Mouse (Mus musculus) heart, adult 18-20 months (tissue): Measurements from ENCODE around the gene Setd1b. TPM values are rescaled to one million over a fixed set of nuclear protein-coding genes. Genes with fewer than 3 reads are reported as not detected.
"Not testable (repeated sequence)": the region's sequence is repeated elsewhere in the genome, so short reads cannot be mapped to it uniquely, and the experiment has no call there.

Source experiments
- DNase-seq, 2 experiments: peaks; one replicate each; pipeline ENCODE4 v3.0.0; 2021 to 2022; ENCODE audit warnings: mixed read lengths in 1 of 2
- total RNA-seq, 2 experiments: library from RNA; stranded (reverse); gene quantifications; 2 replicates each; pipeline ENCODE4 v1.2.3; 2021

Gene Setd1b
- total RNA-seq, 2 experiments from 2014 or later = 11.4 to 15.5 TPM

DNA sequence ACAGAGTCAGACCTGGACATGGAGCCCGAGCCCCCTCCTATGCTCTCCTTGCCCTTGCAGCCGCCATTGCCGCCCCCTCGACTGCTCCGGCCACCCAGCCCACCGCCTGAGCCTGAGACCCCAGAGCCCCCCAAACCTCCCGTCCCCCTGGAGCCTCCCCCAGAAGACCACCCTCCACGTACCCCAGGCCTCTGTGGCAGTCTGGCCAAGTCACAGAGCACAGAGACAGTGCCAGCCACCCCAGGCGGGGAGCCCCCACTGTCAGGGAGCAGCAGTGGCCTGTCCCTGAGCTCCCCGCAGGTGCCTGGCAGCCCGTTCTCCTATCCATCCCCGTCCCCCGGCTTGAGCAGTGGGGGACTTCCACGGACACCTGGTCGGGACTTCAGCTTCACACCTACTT lies 17.9 kb downstream of the Setd1b start:
- no peak for DNase-seq

DNA sequence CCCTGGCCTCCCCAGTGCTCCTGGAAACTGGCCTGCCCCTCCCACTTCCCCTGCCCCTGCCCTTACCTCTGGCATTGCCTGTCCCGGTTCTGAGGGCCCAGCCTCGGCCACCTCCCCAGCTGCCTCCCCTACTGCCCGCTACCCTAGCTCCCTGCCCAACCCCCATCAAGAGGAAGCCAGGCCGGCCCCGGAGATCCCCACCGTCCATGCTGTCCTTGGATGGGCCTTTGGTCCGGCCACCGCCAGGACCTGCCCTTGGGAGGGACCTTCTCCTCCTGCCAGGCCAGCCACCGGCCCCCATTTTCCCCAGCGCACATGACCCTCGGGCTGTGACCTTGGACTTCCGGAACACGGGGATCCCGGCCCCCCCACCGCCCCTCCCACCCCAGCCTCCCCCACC lies 18.3 kb downstream of the Setd1b start:
- no peak for DNase-seq

DNA sequence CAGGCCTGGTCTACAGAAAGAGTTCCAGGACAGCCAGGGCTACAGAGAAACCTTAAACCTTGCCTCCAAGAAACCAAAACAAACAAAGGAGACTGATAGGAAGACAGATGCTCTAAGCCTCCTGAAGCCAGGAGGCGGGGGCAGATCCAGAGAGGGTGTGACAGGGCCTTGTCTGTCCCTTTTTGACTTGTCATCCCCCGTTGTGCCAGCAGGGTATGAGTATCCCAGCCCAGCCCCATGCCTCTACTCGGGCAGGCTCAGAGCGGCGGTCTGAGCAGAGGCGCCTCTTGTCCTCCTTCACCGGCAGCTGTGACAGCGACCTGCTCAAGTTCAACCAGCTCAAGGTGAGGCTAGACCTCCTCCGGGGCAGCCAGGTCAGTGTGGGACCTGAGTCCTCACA lies 20.9 kb downstream of the Setd1b start:
- no peak for DNase-seq

DNA sequence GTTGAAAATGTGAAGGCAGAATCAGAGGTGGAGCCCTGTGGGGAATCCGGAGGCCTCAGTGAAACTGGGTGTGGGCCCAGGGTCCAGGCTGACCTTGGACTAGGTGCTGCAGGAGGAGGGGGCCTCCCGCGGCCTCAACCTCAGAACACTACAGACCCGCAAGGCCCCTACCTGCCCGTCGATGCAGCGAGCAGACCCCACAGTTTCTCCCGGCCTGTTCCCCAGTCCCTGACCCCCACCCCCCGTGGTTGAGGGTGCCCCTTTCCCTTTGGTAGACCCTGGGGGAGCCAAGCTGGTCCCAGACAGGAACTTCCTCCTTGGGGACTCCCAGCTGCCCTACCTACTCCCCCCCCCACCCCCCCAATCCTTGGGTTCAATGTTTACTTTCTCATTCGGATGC lies 24.4 kb downstream of the Setd1b start:
- no peak for DNase-seq

DNA sequence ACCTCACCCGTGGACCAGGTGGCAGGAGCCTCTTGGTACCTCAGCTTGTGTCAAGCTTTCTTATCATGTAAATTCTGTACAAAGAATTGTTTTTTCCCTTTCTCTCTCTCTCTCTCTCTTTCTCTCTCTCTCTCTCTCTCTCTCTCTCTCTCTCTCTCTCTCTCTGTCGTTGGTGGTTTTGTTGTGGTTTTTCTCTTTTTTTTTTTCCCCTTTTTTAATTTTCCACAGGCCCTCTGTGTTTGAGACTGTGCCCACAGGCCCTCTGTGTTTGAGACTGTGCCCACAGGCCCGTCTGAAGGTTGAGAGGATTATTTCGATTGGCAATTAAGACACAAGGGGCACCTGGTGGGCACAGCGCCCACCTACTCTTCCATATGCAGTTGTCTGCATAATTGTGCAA lies 25.6 kb downstream of the Setd1b start:
- no peak for DNase-seq

DNA sequence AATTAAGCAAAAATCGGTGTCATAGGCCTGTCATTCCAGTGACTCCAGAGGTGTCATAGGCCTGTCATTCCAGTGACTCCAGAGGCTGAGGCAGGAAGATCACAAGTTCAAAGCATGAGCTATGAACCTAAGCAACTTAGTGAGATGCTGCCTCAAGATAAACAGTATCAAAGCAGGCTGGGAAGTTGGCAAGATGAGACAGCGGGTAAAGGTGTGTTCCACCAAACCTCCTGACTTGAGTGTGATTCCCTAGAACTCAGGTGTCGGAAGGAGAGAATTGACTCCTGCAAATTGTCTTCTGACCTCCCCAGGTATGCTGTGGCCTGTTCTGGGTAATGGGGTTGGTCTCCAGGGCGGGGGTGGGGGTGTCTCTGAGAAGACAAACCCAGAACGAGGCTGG lies 27.3 kb downstream of the Setd1b start, which contains the start of gene Psmd9:
Gene Psmd9 (plus strand): TSS at position 130 of the 400 bp plus-strand sequence.
- DNase-seq = no peak

DNA sequence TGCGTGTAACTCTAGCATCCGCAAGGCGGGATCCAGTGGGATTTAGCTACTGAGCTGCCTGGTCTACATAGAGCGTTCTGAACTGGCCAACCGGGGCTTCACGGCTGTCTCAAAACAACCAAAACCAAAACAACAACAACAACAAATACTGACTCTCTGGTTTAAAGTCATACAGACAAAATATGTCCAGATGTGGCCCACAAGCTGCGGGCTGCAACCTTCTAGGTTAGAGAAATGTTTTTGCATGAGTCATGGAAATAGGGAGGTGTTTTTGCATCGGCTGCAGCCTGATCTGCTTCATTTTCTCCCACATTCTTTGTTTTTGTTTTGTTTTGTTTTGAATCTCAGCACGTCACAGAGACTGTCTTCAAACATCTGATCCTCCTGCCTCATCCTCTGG lies 28.4 kb downstream of the Setd1b start:
- no peak for DNase-seq

DNA sequence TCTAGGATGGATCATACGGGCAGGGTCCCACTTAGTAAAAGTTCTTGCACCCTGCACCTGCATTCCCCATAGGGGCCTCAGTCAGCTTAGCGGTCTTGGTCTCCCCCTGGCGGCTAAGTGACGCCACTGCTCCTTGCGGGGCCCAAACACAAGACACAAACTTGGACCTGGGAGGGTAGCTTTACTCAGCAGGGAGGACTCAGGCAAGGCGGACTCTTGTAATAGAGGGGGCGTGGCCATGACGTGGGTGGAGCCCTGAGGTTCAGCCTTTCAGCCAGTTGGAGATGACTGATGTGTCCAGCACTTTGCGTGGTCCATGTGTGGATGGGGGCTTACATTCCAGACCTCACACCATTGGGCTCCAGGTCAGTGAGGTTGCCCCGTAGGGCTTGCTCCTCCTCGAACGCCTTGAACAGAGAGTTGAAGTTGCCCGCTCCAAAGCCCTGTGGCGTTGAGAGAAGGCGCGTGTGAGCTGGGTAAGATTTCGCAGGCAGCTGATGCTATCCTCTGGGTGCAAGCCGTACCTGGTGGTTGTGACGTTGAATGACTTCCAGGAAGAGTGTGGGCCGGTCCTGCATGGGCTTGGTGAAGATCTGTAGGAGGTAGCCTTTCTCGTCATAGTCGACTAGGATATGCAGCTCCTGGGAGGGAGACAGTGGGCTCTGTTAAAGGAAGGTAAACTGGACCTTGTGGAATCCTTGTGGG lies 29.8 kb downstream of the Setd1b start:
- DNase-seq = peak; percentile 77 to 90

DNA sequence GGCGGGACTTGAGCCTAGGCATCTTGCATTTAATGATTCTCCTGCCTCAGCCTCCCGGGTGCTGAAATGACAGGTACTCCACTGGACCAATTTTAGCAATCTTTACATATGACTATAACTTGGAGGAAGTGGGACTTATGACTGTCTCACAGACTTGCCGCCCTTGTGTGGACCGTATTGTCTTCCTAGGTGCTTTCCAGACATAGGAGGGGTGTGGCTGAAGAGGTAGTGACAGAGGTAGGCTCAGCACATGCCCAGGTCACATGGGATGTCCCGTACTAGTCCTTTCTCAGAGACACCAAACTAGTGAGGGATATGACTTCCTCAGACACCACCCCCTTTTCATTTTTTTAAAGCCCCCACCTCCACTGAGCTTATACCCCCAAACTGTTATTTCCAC lies 36.8 kb downstream of the Setd1b start:
- DNase-seq = no peak

DNA sequence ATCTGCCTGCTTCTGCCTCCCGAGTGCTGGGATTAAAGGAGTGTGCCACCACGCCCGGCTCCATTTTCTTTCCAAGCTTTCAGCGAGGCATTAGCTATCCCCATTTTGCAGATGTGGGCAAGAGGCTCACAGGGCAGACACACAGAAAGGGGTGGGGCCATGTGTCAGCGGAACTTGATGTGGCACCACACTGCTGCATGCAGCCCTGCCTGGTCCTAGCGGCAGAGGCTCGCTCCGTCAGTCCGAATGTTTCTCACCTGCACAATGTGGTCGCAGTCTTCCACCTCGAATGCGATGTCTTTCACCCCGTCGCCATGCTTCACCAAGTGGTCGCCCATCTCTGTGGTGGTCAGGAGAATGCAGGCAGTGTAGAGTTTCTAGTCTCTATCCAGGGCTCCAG lies 38.4 kb downstream of the Setd1b start:
- DNase-seq = no peak

DNA sequence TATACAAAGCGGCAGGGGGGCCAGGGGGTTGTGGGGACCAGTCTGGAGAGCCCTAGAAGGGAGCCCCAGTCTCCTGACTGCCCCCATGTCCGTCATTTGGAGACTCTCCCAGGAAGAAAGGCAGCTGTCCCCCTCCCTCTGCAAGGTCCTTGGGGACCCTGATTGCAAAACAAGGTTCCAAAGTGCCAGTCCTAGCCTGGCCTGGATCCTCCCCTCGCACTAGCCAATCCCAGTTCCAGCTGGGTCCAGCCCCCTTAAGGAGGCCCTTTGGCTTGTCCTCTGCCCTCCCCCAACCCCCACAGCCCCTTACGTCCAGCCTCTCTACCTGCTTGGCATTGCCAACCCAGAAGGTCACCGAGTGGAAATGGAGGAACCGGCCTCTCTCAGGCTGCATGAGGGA lies 39.5 kb downstream of the Setd1b start:
- DNase-seq = peak; percentile 44 to 45

DNA sequence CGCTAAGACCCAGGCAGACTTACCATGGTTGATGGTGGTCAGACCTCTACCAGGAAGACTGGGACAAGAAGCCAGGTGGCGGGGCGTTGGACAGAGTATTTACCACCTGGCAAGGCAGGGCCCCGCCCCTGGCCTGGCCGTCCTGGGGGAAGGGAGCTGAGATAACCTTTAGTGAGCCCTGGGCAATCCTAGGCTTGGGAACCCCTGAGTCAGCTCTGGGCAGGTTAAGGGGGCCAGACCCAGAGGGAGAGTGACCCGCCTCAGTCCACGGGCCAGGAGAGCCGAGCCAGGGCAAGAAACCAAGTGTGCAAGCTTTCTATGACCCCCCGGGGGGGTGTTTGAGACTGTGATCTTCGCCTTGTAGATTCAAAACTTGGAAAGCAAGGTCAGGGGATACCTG lies 40.7 kb downstream of the Setd1b start, which contains the start of gene Hpd:
Gene Hpd (minus strand): TSS at position 77 of the 400 bp plus-strand sequence.
- DNase-seq = no peak

DNA sequence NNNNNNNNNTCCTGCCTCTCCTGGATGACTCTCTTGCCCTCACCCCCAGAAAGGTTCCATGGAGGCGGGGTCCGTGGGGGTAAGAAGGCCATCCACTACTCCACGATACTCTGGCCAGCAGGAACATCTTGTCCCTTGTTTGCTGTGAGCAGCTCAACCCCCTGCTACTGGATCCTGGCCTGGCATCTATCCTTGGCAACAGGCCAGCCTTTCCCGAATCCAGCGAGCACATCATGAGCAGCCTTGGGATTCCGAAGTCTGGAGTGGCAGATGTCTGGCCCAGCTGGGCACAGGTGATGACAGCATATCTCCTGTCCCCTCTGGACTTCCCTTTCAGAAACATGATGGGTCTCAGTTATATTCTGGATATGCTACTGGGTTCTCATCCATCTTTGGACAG lies 44.0 kb downstream of the Setd1b start:
- no peak for DNase-seq

DNA sequence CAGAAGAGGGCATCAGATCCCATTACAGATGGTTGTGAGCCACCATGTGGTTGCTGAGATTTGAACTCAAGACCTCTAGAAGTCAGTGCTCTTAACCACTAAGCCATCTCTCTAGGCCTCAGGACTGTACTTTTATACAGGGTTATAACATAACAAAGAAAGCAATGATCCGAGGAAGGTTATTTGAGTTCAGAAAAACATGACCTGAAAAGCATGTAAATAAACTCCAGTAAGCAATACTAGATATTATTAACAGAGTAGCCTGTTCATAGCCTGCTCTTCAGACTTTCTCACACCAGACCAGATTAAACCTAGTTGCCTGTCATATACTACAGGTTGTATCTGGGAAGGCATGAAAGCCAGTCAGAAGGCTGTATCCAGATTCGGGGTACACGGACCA lies 45.3 kb downstream of the Setd1b start:
- no peak for DNase-seq

DNA sequence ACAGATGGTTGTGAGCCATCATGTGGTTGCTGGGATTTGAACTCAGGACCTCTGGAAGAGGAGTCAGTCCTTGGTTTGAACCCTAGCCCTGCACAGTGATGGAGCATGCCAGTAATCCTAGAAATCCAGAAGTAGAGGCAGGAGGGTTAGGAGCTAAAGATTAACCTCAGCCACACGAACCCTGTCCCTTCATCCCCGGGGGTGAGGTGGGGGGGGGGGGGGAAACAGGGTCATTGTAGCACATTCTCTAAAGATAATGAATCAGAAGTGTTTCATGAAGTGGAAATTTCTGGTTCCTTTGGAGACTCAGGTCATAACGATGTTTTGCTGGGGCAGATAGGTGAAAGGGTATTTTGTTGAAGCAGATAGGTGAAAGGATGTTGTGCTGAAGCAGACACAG lies 48.9 kb downstream of the Setd1b start:
- no peak for DNase-seq

DNA sequence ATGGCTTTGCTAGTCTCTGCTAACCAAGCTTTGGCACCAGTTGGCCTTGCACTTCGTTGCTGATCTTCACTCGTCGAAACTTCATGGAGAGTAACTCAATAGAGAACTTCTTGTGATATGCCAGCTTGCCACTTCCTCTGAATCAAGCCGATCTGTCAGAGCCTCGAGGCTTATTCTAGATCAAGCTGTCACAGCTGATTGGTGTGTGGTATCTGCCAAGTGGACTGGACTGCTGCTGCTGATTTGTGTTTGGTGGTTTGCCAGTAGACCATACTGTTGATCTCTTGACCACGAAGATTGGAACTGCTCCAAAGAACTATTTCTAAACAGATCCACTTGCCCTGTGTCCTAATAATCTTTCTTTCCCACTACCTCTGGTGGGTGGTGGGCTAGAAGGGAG lies 49.4 kb downstream of the Setd1b start:
- DNase-seq = no peak

DNA sequence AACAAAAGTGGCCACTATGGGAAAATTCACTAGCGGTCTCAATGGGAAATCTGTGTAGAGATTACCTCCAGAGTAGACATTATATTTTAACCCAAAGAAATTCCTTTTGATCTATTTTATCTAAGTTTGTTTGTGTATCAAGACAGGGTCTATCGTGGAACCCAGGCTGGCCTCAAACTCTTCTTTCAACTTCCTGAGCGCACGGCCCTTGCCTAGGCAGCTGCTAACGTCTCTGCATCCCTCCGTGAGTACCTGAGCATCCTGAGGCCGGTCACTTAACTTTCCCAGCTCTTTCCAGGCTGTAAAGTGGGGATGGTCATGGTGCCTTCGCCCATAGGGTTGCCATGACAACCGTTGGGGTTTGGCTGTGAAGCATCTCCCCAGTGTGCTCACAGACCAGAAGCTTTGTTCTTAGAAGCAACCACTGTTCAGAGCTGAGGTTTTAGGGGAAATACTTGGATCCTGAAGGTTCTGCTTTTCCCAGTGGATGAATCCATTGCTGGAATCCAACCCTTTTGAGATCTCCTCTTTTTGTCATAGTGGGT lies 50.7 kb downstream of the Setd1b start:
- DNase-seq = no peak

DNA sequence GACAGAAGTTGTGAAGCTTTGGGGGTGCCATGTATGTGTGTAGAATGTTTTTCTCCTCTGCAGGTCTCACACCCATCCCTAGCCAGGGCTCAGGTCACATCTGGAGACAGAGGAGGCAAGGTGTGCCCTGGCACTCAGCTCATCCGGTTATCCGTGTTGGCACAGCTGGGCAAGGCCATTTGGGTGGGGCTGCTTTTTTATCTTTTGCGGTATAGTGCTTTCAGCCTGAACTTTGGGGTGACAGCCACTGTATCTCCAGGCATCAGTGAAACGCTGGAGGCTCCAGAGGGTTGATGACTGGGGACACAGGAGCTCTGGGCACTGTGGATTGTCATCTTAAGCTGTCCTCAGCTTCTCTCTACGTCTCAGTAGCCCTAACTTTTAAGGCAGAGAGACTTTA lies 51.4 kb downstream of the Setd1b start:
- no peak for DNase-seq

DNA sequence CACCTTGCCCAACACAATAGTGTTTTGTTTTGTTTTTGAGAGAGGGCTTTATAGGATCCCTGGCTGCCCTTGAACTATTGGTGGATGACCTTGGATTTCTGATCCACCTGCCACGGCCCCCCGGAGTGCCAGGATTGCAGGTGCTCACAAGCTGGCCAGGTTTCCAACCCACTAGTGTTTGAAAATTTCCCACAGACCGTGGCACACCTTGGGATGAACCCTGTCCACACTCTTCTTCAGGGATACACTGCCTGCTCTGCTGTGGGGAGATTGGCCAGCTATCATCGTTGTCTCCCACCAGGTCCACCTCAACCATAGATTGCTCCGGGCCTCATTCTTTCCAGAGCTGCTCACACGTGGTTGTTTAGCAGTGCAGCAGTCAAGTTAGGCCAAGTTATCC lies 52.9 kb downstream of the Setd1b start:
- DNase-seq = no peak

DNA sequence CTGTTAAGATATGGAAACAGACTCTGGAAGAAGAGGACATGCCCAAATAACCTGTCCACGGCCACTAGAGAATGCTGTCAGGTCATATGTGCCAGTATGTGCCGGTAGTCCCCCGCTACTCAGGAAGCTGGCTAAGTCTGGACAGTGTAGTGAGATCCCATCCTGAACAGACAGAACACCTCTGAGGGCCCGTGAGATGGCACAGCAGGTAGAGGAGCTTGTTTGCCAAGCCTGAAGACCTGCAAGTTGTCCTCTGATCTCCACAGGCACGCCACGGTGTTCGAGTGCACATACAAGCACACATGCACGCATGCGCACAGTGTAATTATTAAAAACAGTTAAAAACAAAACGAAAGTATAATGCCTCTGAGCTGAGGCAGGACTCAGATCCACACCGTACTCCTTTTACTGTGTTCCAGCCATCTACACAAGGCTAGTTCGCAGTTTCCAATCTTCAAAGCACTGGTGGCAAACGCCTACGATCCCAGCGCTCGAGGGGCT lies 53.6 kb downstream of the Setd1b start:
- no peak for DNase-seq

DNA sequence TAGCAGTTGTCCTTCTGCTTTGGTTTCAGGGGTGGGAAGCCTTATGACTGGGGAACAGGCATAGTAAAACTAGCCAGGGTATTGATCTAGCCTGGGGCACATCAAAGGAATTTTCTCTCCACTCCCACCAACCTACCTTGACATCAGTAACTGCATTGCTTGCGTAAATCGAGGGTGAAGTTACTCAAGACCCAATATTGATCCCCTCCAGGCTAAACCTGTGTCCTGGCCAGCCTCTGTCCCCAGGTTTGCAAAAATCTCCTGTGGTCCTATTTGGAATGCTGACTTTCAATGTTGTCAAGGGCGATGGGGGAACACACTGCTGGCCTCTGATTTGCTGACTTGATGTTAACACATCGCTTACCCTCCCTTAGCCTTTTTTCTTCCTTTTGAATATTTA lies 54.8 kb downstream of the Setd1b start:
- DNase-seq = no peak

DNA sequence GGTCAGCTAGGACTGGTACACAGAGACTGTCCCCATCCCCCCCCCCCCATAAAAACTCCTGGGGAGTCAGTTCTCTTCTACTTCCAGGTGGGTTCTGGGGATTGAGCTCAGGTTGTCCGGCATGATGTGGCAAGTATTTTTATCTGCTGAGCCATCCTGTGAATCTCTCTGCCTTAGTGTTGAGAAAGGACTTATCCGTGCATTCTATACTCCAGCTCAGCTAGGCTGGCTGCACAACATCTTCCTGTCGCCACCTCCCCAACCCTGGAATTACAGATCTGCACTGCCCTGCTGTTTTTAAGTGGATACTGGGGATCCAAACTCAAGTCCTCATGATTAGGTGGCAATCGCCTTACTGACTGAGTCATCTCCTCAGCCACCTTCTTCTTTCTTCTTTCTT lies 56.5 kb downstream of the Setd1b start:
- no peak for DNase-seq

DNA sequence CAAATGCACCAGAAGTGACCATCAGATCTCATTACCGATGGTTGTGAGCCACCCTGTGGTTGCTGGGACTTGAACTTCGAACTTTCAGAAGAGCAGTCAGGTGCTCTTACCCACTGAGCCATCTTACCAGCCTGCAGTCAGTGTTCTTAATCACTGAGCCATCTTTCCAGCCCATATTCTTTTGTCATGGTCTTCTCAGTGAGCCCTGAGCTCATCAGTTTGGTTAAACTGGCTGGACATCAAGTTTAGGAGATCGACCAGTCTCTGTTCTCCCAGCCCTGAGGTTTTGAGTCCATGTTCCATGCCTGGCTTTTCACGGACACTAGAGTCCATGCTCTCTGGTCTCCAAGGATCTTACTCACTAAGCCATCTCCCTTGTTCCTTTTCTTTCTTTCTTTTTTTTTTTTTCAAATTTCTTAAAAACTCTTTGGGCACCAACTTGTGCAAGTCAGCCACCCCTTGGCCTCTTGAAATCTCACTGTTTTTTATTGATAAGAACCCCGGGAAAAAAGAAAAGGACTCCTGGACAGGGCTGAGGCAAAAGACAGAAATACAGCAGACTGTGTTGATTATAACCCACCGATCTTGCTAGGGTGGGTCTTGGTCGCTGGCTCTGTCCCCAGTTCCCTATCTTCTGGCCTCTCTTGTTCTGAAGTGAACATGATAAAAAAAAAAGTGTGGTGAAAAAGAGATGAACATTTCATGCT lies 59.0 kb downstream of the Setd1b start:
- not testable (repeated sequence) for DNase-seq

DNA sequence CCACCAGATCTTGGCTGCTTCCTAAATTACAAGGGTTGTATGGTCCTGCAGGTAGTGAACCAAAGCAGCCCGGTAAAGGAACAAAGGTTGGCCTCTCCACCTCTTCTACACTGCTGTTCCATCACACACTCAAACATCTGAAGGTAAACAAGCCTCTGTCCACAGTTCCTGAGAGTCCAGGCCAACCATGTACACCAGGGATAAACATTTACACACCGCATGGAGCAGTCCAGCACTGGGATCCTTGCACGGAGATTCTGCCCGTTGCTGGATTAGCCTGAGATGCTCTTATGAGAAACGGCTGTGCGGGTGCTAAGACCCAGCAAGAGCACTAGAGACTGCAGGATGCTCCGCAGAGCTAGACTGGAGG lies 59.5 kb downstream of the Setd1b start:
- DNase-seq = no peak
